Mouse (Mus musculus) frontal cortex, adult 2 months (tissue): ENCODE results near the gene Irx6. TPM values are rescaled to one million over a fixed set of nuclear protein-coding genes. Genes with fewer than 3 reads are reported as not detected.

Source experiments
- DNase-seq, 2 experiments: peaks; one replicate each; pipeline ENCODE4 v3.0.0; 2022; ENCODE audit warnings: low spot score in 1 of 2; ENCODE audit errors: extremely low spot score in 1 of 2
- polyA plus RNA-seq: library from polyadenylated mRNA; depleted of rRNA; stranded (reverse); fragments of >200 nt; gene quantifications from 2 replicates; pipeline ENCODE4 v1.2.3, GENCODE M21; 2012; rRNA removed

Gene Irx6
- polyA plus RNA-seq = 0.13 and 0.18 TPM in 2 replicates

GRCm38 (mm10) chr8:92674244-92675128, at the start of gene Irx6:
Irx6 (plus strand) TSS chr8:92674288.
- no peak for DNase-seq

- peak in 1 of 2 experiments; percentile 3 for DNase-seq
Measured at GRCm38 (mm10) chr8:92628711-92629650, 45.1 kb upstream of the Irx6 start.

- no peak for DNase-seq
Measured at GRCm38 (mm10) chr8:92633199-92633598, 40.9 kb upstream of the Irx6 start.

DNA sequence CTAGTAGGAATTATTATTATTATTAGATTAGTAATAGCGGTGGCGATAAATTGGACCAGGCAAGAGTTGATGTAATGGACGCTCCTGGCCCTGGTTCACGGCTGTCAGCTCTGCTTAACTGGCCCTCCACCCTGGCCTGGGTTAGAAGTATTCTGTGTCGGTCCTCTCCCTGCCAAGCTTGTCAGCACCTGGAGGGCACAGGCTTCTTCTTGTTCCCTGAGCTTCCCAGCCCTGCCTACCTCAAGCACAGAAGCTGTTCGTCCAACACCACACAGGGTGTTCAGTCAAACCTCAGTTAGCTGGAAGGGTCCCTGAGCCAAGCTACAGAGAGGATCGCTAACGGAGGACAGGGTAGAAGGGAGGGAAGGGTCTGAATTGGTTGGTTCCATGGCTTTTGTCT, 33.3 kb upstream of the Irx6 start:
- DNase-seq = no peak

GRCm38 (mm10) chr8:92646637-92647036, 27.5 kb upstream of the Irx6 start:
- DNase-seq = peak in 1 of 2 experiments; percentile 46

- no peak for DNase-seq
Measured at GRCm38 (mm10) chr8:92664207-92664606, 9.9 kb upstream of the Irx6 start.

DNA sequence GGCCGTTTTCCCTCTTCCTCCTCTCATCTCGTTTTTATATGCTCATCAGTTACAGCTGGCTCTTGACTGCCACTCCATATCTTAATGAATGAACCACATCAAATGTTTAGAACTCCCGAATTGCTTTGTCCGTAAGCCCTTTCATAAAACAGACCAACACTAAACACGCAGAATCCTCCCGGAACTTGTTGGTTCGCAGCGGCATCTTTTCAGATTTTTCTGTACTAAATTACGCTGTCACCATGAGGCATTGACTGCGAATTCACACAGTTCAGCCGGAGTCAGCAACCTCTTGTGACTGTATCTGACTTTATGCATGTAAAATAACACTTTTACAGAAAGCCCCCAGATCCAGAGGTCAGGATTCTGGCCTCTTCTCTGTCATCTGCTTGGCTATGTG, 3.9 kb upstream of the Irx6 start:
- no peak for DNase-seq

GRCm38 (mm10) chr8:92670656-92671195, 3.4 kb upstream of the Irx6 start:
- DNase-seq = no peak

GRCm38 (mm10) chr8:92671892-92672291, 2.2 kb upstream of the Irx6 start:
- no peak for DNase-seq

GRCm38 (mm10) chr8:92673101-92673500, 987 bp upstream of the Irx6 start:
- DNase-seq = no peak

DNA sequence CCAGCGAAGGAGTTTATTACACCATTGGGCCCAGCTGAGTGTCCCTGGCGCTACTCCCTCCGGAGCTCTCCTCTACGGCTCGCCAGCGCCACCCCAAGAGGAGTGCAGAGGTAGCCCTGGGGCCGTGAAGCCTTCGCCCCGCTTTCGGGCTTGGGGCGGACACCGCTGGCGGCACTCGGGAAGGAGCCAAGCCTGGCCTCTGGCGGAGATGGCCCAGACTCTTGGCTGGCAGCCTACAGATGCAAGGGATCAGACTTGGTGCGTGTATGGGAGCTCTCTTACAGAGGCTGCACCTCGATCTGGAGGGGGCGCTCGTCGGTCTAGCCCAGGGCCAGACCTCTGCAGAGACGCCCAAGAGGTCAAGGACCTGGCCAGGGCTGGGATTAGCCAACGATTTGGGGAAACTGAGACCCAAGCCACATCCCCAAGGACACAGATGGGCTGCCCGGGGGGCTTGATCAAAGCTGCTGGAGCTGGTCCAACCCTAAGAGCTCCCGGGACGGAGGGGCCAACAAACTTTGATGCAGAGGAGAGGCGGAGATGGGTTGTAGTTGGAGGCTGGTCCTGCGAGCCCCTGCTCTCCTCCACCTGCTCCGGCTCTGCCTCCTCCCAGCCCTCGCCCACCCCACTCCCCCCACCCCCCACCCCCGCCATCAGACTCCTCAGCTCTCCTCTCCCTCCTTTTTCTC, 389 bp upstream of the Irx6 start:
- peak in 1 of 2 experiments; percentile 25 for DNase-seq

GRCm38 (mm10) chr8:92678407-92678806, 4.3 kb downstream of the Irx6 start:
- DNase-seq = no peak

- no peak for DNase-seq
Measured at GRCm38 (mm10) chr8:92697361-92697760, 23.3 kb downstream of the Irx6 start.

- DNase-seq = no peak
Measured at GRCm38 (mm10) chr8:92698411-92698810, 24.3 kb downstream of the Irx6 start.

- DNase-seq = no peak
Measured at GRCm38 (mm10) chr8:92699922-92700540, 25.9 kb downstream of the Irx6 start.

DNA sequence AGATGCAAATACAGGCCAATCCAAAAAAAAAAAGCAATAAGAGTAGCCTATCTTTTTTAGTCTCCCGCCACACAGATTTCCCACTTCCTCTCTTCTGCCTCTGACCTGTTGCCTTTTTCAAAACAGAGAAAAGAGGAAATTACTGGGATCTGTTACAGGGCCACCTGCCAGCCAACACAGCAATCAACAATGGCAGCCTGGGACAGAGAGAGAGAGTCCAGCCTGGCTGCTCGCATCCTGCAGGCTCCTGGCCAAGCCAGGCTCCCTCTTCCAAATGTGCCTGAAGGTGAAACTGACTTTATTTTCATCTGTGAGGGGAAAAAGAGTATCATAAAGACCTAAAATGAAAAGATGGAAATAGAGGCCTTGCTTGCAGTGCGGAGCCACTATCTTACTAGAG, 29.3 kb downstream of the Irx6 start:
- no peak for DNase-seq

- DNase-seq = peak in 1 of 2 experiments; percentile 21
Measured at GRCm38 (mm10) chr8:92706311-92706710, 32.2 kb downstream of the Irx6 start.

DNA sequence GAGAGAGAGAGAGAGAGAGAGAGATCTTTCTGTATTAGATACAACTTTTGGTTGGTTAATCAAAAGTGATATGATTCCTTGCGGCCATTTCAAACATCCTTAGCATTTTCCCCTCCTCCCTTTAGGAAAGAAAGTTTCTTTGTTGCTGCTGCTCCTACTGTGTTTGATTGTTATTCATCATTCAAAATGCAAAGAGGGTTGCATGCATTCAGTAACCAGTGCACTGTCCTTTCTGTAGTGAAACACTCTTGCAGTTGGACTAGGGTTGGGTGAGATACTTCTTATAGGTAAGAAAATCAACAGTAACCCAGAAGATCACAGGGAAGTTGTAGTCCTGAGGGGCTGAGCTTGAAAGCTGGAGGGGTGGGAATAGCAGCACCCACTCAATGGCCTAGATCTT, 39.2 kb downstream of the Irx6 start:
- no peak for DNase-seq

GRCm38 (mm10) chr8:92717418-92717817, 43.3 kb downstream of the Irx6 start:
- no peak for DNase-seq

- DNase-seq = no peak
Measured at GRCm38 (mm10) chr8:92718057-92718456, 44.0 kb downstream of the Irx6 start.
